Mouse (Mus musculus) embryo, embryonic 10 days (tissue): ENCODE results near the gene Cdc6.
"Not testable (repeated sequence)": the region's sequence is repeated elsewhere in the genome, so short reads cannot be mapped to it uniquely, and the experiment has no call there.

ENCODE experiments used
- DNase-seq: peaks from one replicate; pipeline ENCODE4 v3.0.0-alpha.2; 2015; ENCODE audit warnings: low spot score

The Cdc6 gene

GRCm38 (mm10) chr11:98931513-98932292, 24.1 kb downstream of the Cdc6 start:
- no peak for DNase-seq

GRCm38 (mm10) chr11:98932293-98933091, 24.9 kb downstream of the Cdc6 start:
- DNase-seq = no peak

- peak; percentile 70 for DNase-seq
Observed at GRCm38 (mm10) chr11:98933151-98933550, 25.6 kb downstream of the Cdc6 start.

- not testable (repeated sequence) for DNase-seq
Observed at GRCm38 (mm10) chr11:98933847-98934246, 26.2 kb downstream of the Cdc6 start.

- no peak for DNase-seq
Observed at GRCm38 (mm10) chr11:98934367-98934766, 26.8 kb downstream of the Cdc6 start.

- DNase-seq = no peak
Observed at GRCm38 (mm10) chr11:98935123-98935522, 27.5 kb downstream of the Cdc6 start.

- peak; percentile 87 for DNase-seq
Observed at GRCm38 (mm10) chr11:98936170-98936569, 28.6 kb downstream of the Cdc6 start.

GRCm38 (mm10) chr11:98936606-98937409, 29.2 kb downstream of the Cdc6 start:
- no peak for DNase-seq

- peak; percentile 93 for DNase-seq
Observed at GRCm38 (mm10) chr11:98937410-98937913, 29.9 kb downstream of the Cdc6 start.

GRCm38 (mm10) chr11:98937914-98938694, 30.5 kb downstream of the Cdc6 start:
- DNase-seq = peak; percentile 54

- DNase-seq = no peak
Observed at GRCm38 (mm10) chr11:98938701-98939083, 31.1 kb downstream of the Cdc6 start.

GRCm38 (mm10) chr11:98939084-98939952, 31.7 kb downstream of the Cdc6 start:
- no peak for DNase-seq

- no peak for DNase-seq
Observed at GRCm38 (mm10) chr11:98939953-98940641, 32.5 kb downstream of the Cdc6 start.

GRCm38 (mm10) chr11:98940776-98941175, 33.2 kb downstream of the Cdc6 start:
- DNase-seq = no peak

- no peak for DNase-seq
Observed at GRCm38 (mm10) chr11:98941341-98941825, 33.8 kb downstream of the Cdc6 start.

- DNase-seq = peak; percentile 92
Observed at GRCm38 (mm10) chr11:98941826-98942550, 34.4 kb downstream of the Cdc6 start.

- DNase-seq = no peak
Observed at GRCm38 (mm10) chr11:98942555-98942922, 34.9 kb downstream of the Cdc6 start.

- no peak for DNase-seq
Observed at GRCm38 (mm10) chr11:98942923-98943641, 35.5 kb downstream of the Cdc6 start.
